Mouse (Mus musculus) erythroblast, embryonic 14.5 days (primary cell): ENCODE data around the gene Slc13a5.

Experiments
- GATA1 ChIP-seq: IDR thresholded peaks from 2 replicates; pipeline ENCODE4 v1.6.1; 2012; ENCODE audit warnings: low read length, inconsistent platforms, mixed read lengths
- TAL1 ChIP-seq: IDR thresholded peaks from 3 replicates; pipeline ENCODE4 v1.6.1; 2012; ENCODE audit warnings: low read length, inconsistent platforms, mixed read lengths

DNA sequence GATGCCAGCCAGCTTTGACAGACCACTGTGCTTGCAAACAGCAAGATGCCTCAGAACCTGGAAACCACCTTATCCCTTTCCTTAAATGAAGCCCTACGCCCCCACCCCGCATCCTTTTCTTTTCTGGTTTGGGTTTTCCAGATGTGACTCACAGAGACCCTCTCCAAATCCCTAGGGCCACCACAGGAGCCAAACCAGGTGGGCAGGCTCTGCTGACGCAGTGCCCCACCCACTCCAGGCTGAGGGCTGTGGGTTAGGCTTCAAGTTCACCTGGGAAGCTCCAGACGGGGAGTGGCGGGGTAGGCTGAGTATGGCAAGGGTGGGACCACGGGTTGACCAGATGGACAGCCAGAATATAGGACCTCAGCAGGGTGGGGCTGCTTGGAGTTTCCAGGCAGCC lies 40.1 kb downstream of the Slc13a5 start:
- TF ChIP-seq TAL1 (no peak), GATA1 (no peak)
